Mouse (Mus musculus) C2C12 (cell line): ENCODE results near the gene Pcdh9. TPM values are rescaled to one million over a fixed set of nuclear protein-coding genes. Genes with fewer than 3 reads are reported as not detected.

Source experiments
- H3K27me3 ChIP-seq: one replicate; pipeline ENCODE4 v1.6.1; 2011; ENCODE audit not compliant: control insufficient read depth, insufficient read depth, insufficient read length
- H3K36me3 ChIP-seq: one replicate; pipeline ENCODE4 v1.6.1; 2011; ENCODE audit not compliant: control insufficient read depth, insufficient read depth
- H3K4me3 ChIP-seq: one replicate; pipeline ENCODE4 v1.5.1; 2011; ENCODE audit warnings: mild to moderate bottlenecking, control low read depth; ENCODE audit not compliant: poor library complexity, insufficient read depth, severe bottlenecking
- H3K79me2 ChIP-seq: one replicate; pipeline ENCODE4 v1.6.1; 2011; ENCODE audit not compliant: control insufficient read depth, insufficient read depth
- H3K79me3 ChIP-seq: one replicate; pipeline ENCODE4 v1.6.1; 2011; ENCODE audit warnings: low read depth, control low read depth
- H3ac ChIP-seq: one replicate; pipeline ENCODE3; 2011; ENCODE audit warnings: low read depth; ENCODE audit not compliant: control insufficient read depth, insufficient read length
- CEBPB ChIP-seq: IDR thresholded peaks from one replicate; pipeline ENCODE4 v1.6.1; 2011; ENCODE audit warnings: low read depth, mild to moderate bottlenecking, control low read depth, moderate library complexity
- CTCF ChIP-seq: IDR thresholded peaks from one replicate; pipeline ENCODE4 v1.5.1; 2011; ENCODE audit not compliant: control insufficient read depth, insufficient read depth, insufficient read length
- FOSL1 ChIP-seq: IDR thresholded peaks from one replicate; pipeline ENCODE4 v1.8.0; 2011; ENCODE audit warnings: mild to moderate bottlenecking, low read length; ENCODE audit not compliant: poor library complexity, insufficient read depth, severe bottlenecking
- MAX ChIP-seq: IDR thresholded peaks from one replicate; pipeline ENCODE4 v1.6.1; 2011; ENCODE audit warnings: mild to moderate bottlenecking, control low read depth
- MYOD1 ChIP-seq: IDR thresholded peaks from one replicate; pipeline ENCODE4 v1.6.1; 2011; ENCODE audit warnings: low read depth; ENCODE audit not compliant: control insufficient read depth, insufficient read length
- MYOG ChIP-seq: IDR thresholded peaks from one replicate; pipeline ENCODE4 v1.6.1; 2011; ENCODE audit not compliant: control insufficient read depth, insufficient read length; ENCODE audit errors: extremely low read depth
- USF1 ChIP-seq: IDR thresholded peaks from one replicate; pipeline ENCODE4 v1.6.1; 2011; ENCODE audit warnings: low read depth, mild to moderate bottlenecking, control low read depth, moderate library complexity
- polyA plus RNA-seq: library from polyadenylated mRNA; unstranded; fragments of >200 nt; fragmentation: generic; extraction: Trizol; gene quantifications from one replicate; pipeline ENCODE4 v1.2.1, GENCODE M21; 2012; ENCODE audit warnings: missing spikeins

The Pcdh9 gene
- polyA plus RNA-seq, 1 experiment: not detected

DNA sequence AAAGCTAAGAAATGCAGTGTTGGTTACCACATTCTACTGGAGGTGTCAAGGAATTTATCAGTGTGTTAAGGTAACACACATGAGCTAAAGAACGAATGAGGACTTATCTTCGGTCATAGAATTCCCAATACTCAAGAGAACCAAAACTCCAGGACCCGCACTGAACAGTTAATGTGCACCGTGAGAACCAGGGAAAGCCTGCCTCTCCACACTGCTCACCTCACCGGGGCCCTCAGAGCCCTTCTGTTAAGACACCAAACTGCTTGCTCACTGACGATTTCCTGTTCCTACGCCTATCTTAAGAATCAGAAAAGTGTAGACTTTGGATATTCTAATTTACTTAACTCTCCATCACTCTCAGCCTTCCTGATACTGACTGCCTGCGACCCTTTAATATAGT is 418.0 kb downstream of the Pcdh9 start:
- H3K79me2 ChIP-seq: no peaks in the 10 kb centered on the region
- no peak overlapping the region for H3ac ChIP-seq
- H3K36me3 ChIP-seq: no peaks in the 10 kb centered on the region
- no peaks in the 10 kb centered on the region for H3K27me3 ChIP-seq
- H3K4me3 ChIP-seq: no peak overlapping the region
- no peaks in the 10 kb centered on the region for H3K79me3 ChIP-seq
- no peak for TF ChIP-seq MYOD1
- TF ChIP-seq CEBPB: no peak
- no peak for TF ChIP-seq USF1
- no peak for TF ChIP-seq CTCF
- no peak for TF ChIP-seq MAX
- no peak for TF ChIP-seq MYOG
- no peak for TF ChIP-seq FOSL1

DNA sequence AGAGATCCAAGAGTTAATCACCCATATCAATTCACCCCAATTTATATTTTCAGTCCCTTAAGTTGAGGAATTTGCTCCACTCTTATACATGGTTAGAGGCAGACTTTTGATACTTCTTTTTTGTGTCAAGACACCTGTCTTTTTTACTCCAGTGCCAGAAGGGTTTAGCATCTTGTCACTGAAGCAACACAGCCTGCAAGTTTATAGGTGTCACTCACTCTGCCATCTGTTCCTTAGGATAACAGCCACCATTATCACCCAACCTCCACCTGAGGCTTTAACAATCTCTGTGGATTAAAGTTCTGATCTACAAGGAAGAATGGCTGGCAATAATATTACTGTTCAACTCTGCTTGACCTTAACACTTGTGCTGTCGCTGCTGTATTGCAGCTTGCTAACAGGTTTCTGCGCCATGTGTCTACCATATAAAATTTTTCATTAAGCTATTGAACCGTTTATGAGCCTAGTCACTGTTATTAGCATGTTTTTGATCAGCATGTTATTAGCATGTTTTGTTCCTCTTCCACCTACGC is 427.1 kb downstream of the Pcdh9 start:
- no peaks in the 10 kb centered on the region for H3K27me3 ChIP-seq
- TF ChIP-seq CTCF: no peak
- no peak for TF ChIP-seq MAX
- no peak for TF ChIP-seq USF1
- TF ChIP-seq MYOG: no peak
- no peak for TF ChIP-seq FOSL1
- no peak for TF ChIP-seq MYOD1
- TF ChIP-seq CEBPB: no peak
- H3K36me3 ChIP-seq: no peaks in the 10 kb centered on the region
- H3K79me3 ChIP-seq: no peaks in the 10 kb centered on the region
- no peak overlapping the region for H3ac ChIP-seq
- H3K79me2 ChIP-seq: no peaks in the 10 kb centered on the region
- H3K4me3 ChIP-seq: no peak overlapping the region

DNA sequence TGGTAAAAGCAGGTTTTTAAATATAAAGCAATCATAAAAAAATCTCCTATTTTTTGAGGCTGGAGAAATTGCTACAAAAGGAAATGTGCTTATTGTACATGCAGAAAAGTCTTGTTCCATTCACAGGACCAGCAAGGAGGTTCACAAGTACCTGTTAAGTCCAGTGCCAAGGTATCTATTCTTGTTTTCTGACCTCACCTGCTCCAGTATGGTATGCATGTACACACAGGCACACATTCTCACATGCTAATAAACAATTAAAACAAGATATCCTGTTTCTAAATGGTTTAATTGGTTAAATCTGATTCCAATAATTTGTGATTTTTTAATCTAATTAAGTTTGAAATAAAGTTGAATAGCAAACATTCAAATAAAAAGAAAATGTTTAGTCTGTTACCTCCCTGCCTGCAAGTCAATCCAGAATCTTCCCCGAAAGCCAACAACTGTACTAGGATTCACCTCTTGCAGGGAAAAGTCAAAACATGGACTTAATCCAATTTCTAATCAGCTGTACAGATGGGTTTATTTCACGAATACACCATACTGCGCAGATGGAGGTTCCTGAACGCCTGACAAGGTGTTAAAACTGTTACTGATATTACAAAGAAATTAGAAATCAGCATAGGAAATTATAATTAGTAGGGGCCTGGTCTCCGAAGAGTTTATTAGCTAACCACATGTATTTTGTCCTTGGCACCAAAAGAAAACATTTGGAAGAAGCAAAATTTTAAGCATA is 439.4 kb downstream of the Pcdh9 start:
- Histone ChIP-seq H3K79me2 (no peaks in the 10 kb centered on the region), H3K27me3 (no peaks in the 10 kb centered on the region)
- TF ChIP-seq MYOG: no peak
- no peak for TF ChIP-seq MYOD1
- no peak for TF ChIP-seq MAX
- no peak for TF ChIP-seq FOSL1
- no peak for TF ChIP-seq CEBPB

DNA sequence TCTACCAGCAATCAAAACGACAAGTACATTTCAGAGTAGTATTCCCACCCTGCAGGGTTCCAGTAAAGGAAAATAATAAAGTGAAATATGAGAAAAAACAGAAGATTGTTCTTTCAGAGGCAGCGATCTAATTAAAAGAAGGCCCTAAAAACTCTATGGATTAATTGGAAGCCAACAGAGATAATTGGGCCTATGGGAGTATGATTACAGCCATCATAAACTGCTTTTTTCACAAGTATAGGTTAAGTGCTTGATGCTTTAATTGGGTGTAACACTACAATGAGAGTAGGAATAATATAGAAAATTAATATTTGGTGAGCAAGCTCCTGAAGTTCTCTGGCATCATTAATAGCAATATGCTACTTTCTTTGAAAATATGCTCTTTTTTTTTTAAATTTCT is 448.6 kb downstream of the Pcdh9 start:
- Histone ChIP-seq H3ac (no peak overlapping the region), H3K79me3 (no peaks in the 10 kb centered on the region), H3K79me2 (no peaks in the 10 kb centered on the region), H3K36me3 (no peaks in the 10 kb centered on the region), H3K4me3 (no peak overlapping the region), H3K27me3 (no peaks in the 10 kb centered on the region)
- no peak for TF ChIP-seq CTCF
- TF ChIP-seq MYOG: no peak
- TF ChIP-seq USF1: no peak
- no peak for TF ChIP-seq CEBPB
- TF ChIP-seq MYOD1: no peak
- no peak for TF ChIP-seq FOSL1
- no peak for TF ChIP-seq MAX

More for the DNA sequence above, 439.4 kb downstream of the Pcdh9 start:
- Histone ChIP-seq H3K79me3 (no peaks in the 10 kb centered on the region), H3K36me3 (no peaks in the 10 kb centered on the region), H3ac (no peak overlapping the region), H3K4me3 (no peak overlapping the region)

DNA sequence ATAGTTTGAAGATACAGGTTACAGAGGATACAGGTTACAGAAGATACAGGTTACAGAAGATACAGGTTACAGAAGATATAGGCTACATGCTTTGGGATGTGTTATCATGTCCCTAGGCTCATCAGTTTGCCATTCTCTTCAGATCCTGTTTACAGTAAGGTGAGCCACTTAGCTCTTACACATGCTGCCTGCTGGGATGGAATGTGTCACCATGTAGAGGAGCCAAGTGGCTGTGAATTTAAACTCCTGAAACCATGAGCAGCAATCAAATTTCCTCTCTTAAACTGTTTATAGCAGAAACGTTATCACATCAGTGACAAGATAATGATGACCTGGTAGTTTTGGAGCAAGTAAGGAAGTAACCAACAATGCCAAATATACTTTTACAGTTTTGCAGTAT is 453.3 kb downstream of the Pcdh9 start:
- H3K79me2 ChIP-seq: no peaks in the 10 kb centered on the region
- H3K79me3 ChIP-seq: no peaks in the 10 kb centered on the region
- TF ChIP-seq CTCF (no peak), MYOG (no peak), MYOD1 (no peak), USF1 (no peak), FOSL1 (no peak), CEBPB (no peak), MAX (no peak)
- H3K36me3 ChIP-seq: no peaks in the 10 kb centered on the region
- no peak overlapping the region for H3ac ChIP-seq
- no peak overlapping the region for H3K4me3 ChIP-seq
- H3K27me3 ChIP-seq: no peaks in the 10 kb centered on the region

DNA sequence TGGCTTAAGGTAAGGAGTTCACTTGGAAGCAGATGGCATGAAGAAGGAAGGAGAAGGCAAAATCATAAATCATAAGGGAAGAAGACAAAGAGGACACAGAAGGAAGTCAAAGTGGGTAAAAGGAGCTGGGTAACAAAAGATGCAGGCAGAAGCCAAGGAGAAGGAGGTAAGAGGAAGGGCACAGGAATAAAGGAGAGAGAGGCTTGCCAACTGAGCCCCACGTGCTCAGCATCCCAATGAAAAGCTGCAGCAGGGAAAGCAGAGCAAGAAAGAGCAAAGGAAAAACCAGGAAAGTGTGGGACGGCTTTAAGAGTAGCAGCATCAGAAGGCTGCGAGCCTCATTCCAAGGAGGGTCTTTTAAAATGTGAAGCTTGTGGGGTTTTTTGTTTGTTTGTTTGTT is 473.7 kb downstream of the Pcdh9 start:
- TF ChIP-seq MYOD1 (no peak), CTCF (no peak), USF1 (no peak), MYOG (no peak), MAX (no peak), FOSL1 (no peak), CEBPB (no peak)
- no peaks in the 10 kb centered on the region for H3K27me3 ChIP-seq
- no peaks in the 10 kb centered on the region for H3K79me2 ChIP-seq
- no peaks in the 10 kb centered on the region for H3K79me3 ChIP-seq
- H3K36me3 ChIP-seq: no peaks in the 10 kb centered on the region
- no peak overlapping the region for H3K4me3 ChIP-seq
- H3ac ChIP-seq: no peak overlapping the region
